Mouse (Mus musculus) E14TG2a.4 (cell line): ENCODE data around the gene Cln3.

Experiments used
- CTCF ChIP-seq: conservative IDR thresholded peaks from 2 replicates; pipeline ENCODE4 v1.5.1; 2014; ENCODE audit warnings: low read length
- POU5F1 ChIP-seq: IDR thresholded peaks from 2 replicates; pipeline ENCODE4 v1.6.1; 2014; ENCODE audit warnings: low read length, borderline replicate concordance

GRCm38 (mm10) chr7:126612736-126613135 lies 27.1 kb upstream of the Cln3 start:
- TF ChIP-seq CTCF = no peak
- no peak for TF ChIP-seq POU5F1
